Mouse (Mus musculus) MEL (cell line): ENCODE measurements around the gene Maml1. TPM values are rescaled to one million over a fixed set of nuclear protein-coding genes. Genes with fewer than 3 reads are reported as not detected.

Source experiments
- DNase-seq: peaks from one replicate; pipeline ENCODE4 v3.0.0; 2011; ENCODE audit warnings: low read depth, low spot score
- H3K27ac ChIP-seq: 2 replicates; pipeline ENCODE4 v1.5.1; 2012; ENCODE audit warnings: low read depth, mild to moderate bottlenecking, control low read depth, low read length, moderate library complexity; ENCODE audit not compliant: control insufficient read depth
- H3K27me3 ChIP-seq, 2 experiments: fragments of 150-350 bp in 1 of 2; sonication (generic) in 1 of 2; 2 replicates each; pipeline ENCODE4 v1.6.1; 2012; ENCODE audit warnings: low read length in 2 of 2, mild to moderate bottlenecking in 2 of 2, improper control_type of control experiment in 1 of 2, moderate library complexity in 1 of 2; ENCODE audit not compliant: insufficient read depth in 2 of 2, control insufficient read depth in 1 of 2
- H3K36me3 ChIP-seq, 2 experiments: 2 replicates each; pipeline ENCODE4 v1.6.1; 2012 to 2014; ENCODE audit warnings: low read length in 2 of 2, improper control_type of control experiment in 1 of 2, inconsistent platforms in 1 of 2, mild to moderate bottlenecking in 1 of 2; ENCODE audit not compliant: insufficient read depth in 2 of 2, control insufficient read depth in 1 of 2
- H3K4me1 ChIP-seq, 2 experiments: fragments of 150-350 bp in 1 of 2; sonication (generic) in 1 of 2; 2 replicates each; pipeline ENCODE4 v1.6.1; 2012; ENCODE audit warnings: low read length in 2 of 2, improper control_type of control experiment in 1 of 2, mild to moderate bottlenecking in 1 of 2; ENCODE audit not compliant: insufficient read depth in 2 of 2, control insufficient read depth in 1 of 2
- H3K4me3 ChIP-seq, 2 experiments: fragments of 150-350 bp in 1 of 2; sonication (generic) in 1 of 2; 2 replicates each; pipeline ENCODE4 v1.5.1; 2012; ENCODE audit warnings: low read depth in 2 of 2, low read length in 2 of 2, mild to moderate bottlenecking in 2 of 2, moderate library complexity in 2 of 2, control low read depth in 1 of 2, improper control_type of control experiment in 1 of 2; ENCODE audit not compliant: control insufficient read depth in 1 of 2, insufficient read depth in 1 of 2
- H3K79me2 ChIP-seq: 2 replicates; pipeline ENCODE4 v1.6.1; 2012; ENCODE audit warnings: mild to moderate bottlenecking, low read length, moderate library complexity; ENCODE audit not compliant: control insufficient read depth, poor library complexity, insufficient read depth
- H3K9ac ChIP-seq: 2 replicates; pipeline ENCODE4 v1.6.1; 2012; ENCODE audit warnings: low read depth, mild to moderate bottlenecking, control low read depth, low read length, moderate library complexity; ENCODE audit not compliant: control insufficient read depth, poor library complexity, severe bottlenecking
- H3K9me3 ChIP-seq: fragments of 150-350 bp; sonication (generic); replicated peaks from 2 replicates; pipeline ENCODE4 v1.6.1; 2012; ENCODE audit warnings: mild to moderate bottlenecking, low read length, improper control_type of control experiment, moderate library complexity; ENCODE audit not compliant: insufficient read depth
- BHLHE40 ChIP-seq: IDR thresholded peaks from 2 replicates; pipeline ENCODE4 v1.6.1; 2012; ENCODE audit warnings: low read depth, mild to moderate bottlenecking, inconsistent platforms, low read length, improper control_type of control experiment, borderline replicate concordance
- CHD1 ChIP-seq: IDR thresholded peaks from 2 replicates; pipeline ENCODE4 v1.6.1; 2012; ENCODE audit warnings: low read depth, mild to moderate bottlenecking, inconsistent platforms, low read length, improper control_type of control experiment
- CTCF ChIP-seq, 3 experiments: IDR thresholded peaks in 2 of 3; conservative IDR thresholded peaks in 1 of 3; 2 replicates each; pipeline ENCODE4 v1.5.1; 2011 to 2012; ENCODE audit warnings: low read length in 3 of 3, low read depth in 2 of 3, mild to moderate bottlenecking in 2 of 3, improper control_type of control experiment in 1 of 3, inconsistent platforms in 1 of 3, mixed read lengths in 1 of 3, moderate library complexity in 1 of 3; ENCODE audit not compliant: control insufficient read depth in 1 of 3, insufficient read depth in 1 of 3, poor library complexity in 1 of 3, severe bottlenecking in 1 of 3
- E2F4 ChIP-seq: IDR thresholded peaks from 2 replicates; pipeline ENCODE4 v1.6.1; 2011; ENCODE audit warnings: low read depth, low read length, improper control_type of control experiment, borderline replicate concordance
- ELF1 ChIP-seq: IDR thresholded peaks from 2 replicates; pipeline ENCODE4 v1.6.1; 2014; ENCODE audit warnings: low read depth, mild to moderate bottlenecking, inconsistent platforms, low read length, improper control_type of control experiment, moderate library complexity
- EP300 ChIP-seq, 2 experiments: IDR thresholded peaks; 2 replicates each; pipeline ENCODE4 v1.6.1; 2011; ENCODE audit warnings: improper control_type of control experiment in 2 of 2, low read length in 2 of 2, low read depth in 1 of 2, mild to moderate bottlenecking in 1 of 2
- GABPA ChIP-seq: IDR thresholded peaks from 2 replicates; pipeline ENCODE4 v1.6.1; 2012; ENCODE audit warnings: low read depth, mild to moderate bottlenecking, inconsistent platforms, low read length, improper control_type of control experiment, moderate library complexity
- GATA1 ChIP-seq: IDR thresholded peaks from 2 replicates; pipeline ENCODE4 v1.6.1; 2011; ENCODE audit warnings: low read depth, low read length, improper control_type of control experiment
- HCFC1 ChIP-seq: IDR thresholded peaks from 2 replicates; pipeline ENCODE4 v1.6.1; 2012; ENCODE audit warnings: low read depth, mild to moderate bottlenecking, inconsistent platforms, low read length, improper control_type of control experiment, moderate library complexity
- JUND ChIP-seq: IDR thresholded peaks from 2 replicates; pipeline ENCODE4 v1.6.1; 2011; ENCODE audit warnings: low read depth, mild to moderate bottlenecking, improper control_type of control experiment, low read length
- KAT2A ChIP-seq: conservative IDR thresholded peaks from 2 replicates; pipeline ENCODE4 v1.6.1; 2012; ENCODE audit warnings: low read depth, low read length, improper control_type of control experiment, inconsistent platforms
- MAZ ChIP-seq: IDR thresholded peaks from 2 replicates; pipeline ENCODE4 v1.6.1; 2012; ENCODE audit warnings: low read depth, mild to moderate bottlenecking, inconsistent platforms, low read length, improper control_type of control experiment
- MEF2A ChIP-seq: IDR thresholded peaks from 2 replicates; pipeline ENCODE4 v1.6.1; 2014; ENCODE audit warnings: low read depth, mild to moderate bottlenecking, inconsistent platforms, low read length, improper control_type of control experiment; ENCODE audit not compliant: poor library complexity, insufficient replicate concordance, severe bottlenecking; ENCODE audit errors: extremely low read depth
- MXI1 ChIP-seq: IDR thresholded peaks from 2 replicates; pipeline ENCODE4 v1.6.1; 2011; ENCODE audit warnings: mild to moderate bottlenecking, low read depth, low read length, improper control_type of control experiment
- MYB ChIP-seq: IDR thresholded peaks from 2 replicates; pipeline ENCODE4 v1.6.1; 2011; ENCODE audit warnings: mild to moderate bottlenecking, low read depth, low read length, improper control_type of control experiment
- NRF1 ChIP-seq: IDR thresholded peaks from 2 replicates; pipeline ENCODE4 v1.6.1; 2014; ENCODE audit warnings: low read depth, mild to moderate bottlenecking, inconsistent platforms, low read length, improper control_type of control experiment, moderate library complexity; ENCODE audit not compliant: poor library complexity, insufficient read depth, severe bottlenecking
- POLR2A ChIP-seq, 2 experiments: IDR thresholded peaks; 2 replicates each; pipeline ENCODE4 v1.6.1; 2011 to 2012; ENCODE audit warnings: low read length in 2 of 2, mild to moderate bottlenecking in 2 of 2, control low read depth in 1 of 2, improper control_type of control experiment in 1 of 2, low read depth in 1 of 2, moderate library complexity in 1 of 2; ENCODE audit not compliant: control insufficient read depth in 1 of 2, insufficient read depth in 1 of 2, poor library complexity in 1 of 2
- RAD21 ChIP-seq: IDR thresholded peaks from 2 replicates; pipeline ENCODE4 v1.6.1; 2011; ENCODE audit warnings: mild to moderate bottlenecking, low read depth, low read length, improper control_type of control experiment
- SIN3A ChIP-seq: IDR thresholded peaks from 2 replicates; pipeline ENCODE4 v1.6.1; 2012; ENCODE audit warnings: low read length, improper control_type of control experiment, inconsistent platforms
- SMC3 ChIP-seq: IDR thresholded peaks from 2 replicates; pipeline ENCODE4 v1.6.1; 2011; ENCODE audit warnings: low read depth, low read length, improper control_type of control experiment
- TAL1 ChIP-seq: IDR thresholded peaks from 2 replicates; pipeline ENCODE4 v1.6.1; 2012; ENCODE audit warnings: mild to moderate bottlenecking, inconsistent platforms, low read length, moderate library complexity, mixed read lengths
- TBP ChIP-seq: IDR thresholded peaks from 2 replicates; pipeline ENCODE4 v1.8.0; 2011; ENCODE audit warnings: low read depth, low read length, improper control_type of control experiment
- UBTF ChIP-seq: IDR thresholded peaks from 2 replicates; pipeline ENCODE4 v1.6.1; 2012; ENCODE audit warnings: low read depth, mild to moderate bottlenecking, inconsistent platforms, low read length, improper control_type of control experiment, moderate library complexity, borderline replicate concordance; ENCODE audit not compliant: insufficient read depth
- USF2 ChIP-seq, 2 experiments: IDR thresholded peaks; 2 replicates each; pipeline ENCODE4 v1.6.1; 2011 to 2012; ENCODE audit warnings: improper control_type of control experiment in 2 of 2, low read length in 2 of 2, borderline replicate concordance in 1 of 2, inconsistent platforms in 1 of 2, low read depth in 1 of 2, mild to moderate bottlenecking in 1 of 2; ENCODE audit not compliant: insufficient read depth in 1 of 2
- ZKSCAN1 ChIP-seq: IDR thresholded peaks from 2 replicates; pipeline ENCODE4 v1.6.1; 2012; ENCODE audit warnings: low read depth, mild to moderate bottlenecking, inconsistent platforms, low read length, improper control_type of control experiment, moderate library complexity
- ZNF384 ChIP-seq: IDR thresholded peaks from 2 replicates; pipeline ENCODE4 v1.6.1; 2012; ENCODE audit warnings: low read depth, mild to moderate bottlenecking, inconsistent platforms, low read length, improper control_type of control experiment
- polyA plus RNA-seq, 2 experiments: library from polyadenylated mRNA; stranded (reverse) in 1 of 2; unstranded in 1 of 2; fragments of >175 nt in 1 of 2; fragments of >200 nt in 1 of 2; gene quantifications; 2 replicates each; pipeline versions ENCODE4 v1.2.1 to v1.2.4; 2012; ENCODE audit warnings: low replicate concordance in 2 of 2, low read depth in 1 of 2; ENCODE audit not compliant: insufficient read length in 2 of 2, insufficient read depth in 1 of 2, missing spikeins in 1 of 2
- total RNA-seq: library from RNA; depleted of rRNA; stranded (reverse); fragments of 300-350 nt; gene quantifications from 2 replicates; pipeline ENCODE4 v1.2.3, GENCODE M21; 2012

Maml1 gene
- total and polyA plus RNA-seq, 3 experiments = 3.8 to 12.6 TPM; not detected in 1

- Histone ChIP-seq H3K79me2 (no peaks in the 10 kb centered on the region; the same call in 1 of the 2 replicates), H3K9me3 (no peaks in the 10 kb centered on the region), H3K4me1 (peaks cover 3 to 19% of the 10 kb centered on the region in 2 experiments; a peak in 3 of 4 replicates), H3K9ac (peak within 1 kb of the TSS; percentile 73), H3K4me3 (peak within 1 kb of the TSS; percentile 80 to 95), H3K27me3 (no peaks in the 10 kb centered on the region), H3K36me3 (peaks cover 3 to 7% of the 10 kb centered on the region in 2 experiments; a peak in 3 of 4 replicates), H3K27ac (peak within 1 kb of the TSS; percentile 50)
- TF ChIP-seq USF2 (IDR thresholded peaks at IDR 0.05; ENCODE audit: borderline replicate concordance in 1 of 2, insufficient read depth in 1 of 2, low read depth in 1 of 2, low read length in 2 of 2) (no peak), SIN3A (peak; percentile 69; the same call in 1 of the 2 replicates), E2F4 (no peak), MEF2A (no peak), KAT2A (no peak), GATA1 (peak; percentile 49; the same call in 1 of the 2 replicates), TAL1 (no peak), POLR2A (IDR thresholded peaks at IDR 0.05; ENCODE audit: control insufficient read depth in 1 of 2, insufficient read depth in 1 of 2, low read depth in 1 of 2, low read length in 2 of 2, poor library complexity in 1 of 2) (peak in 1 of 2 experiments; percentile 40; a peak in 1 of 4 replicates), SMC3 (peak; percentile 17; the same call in 1 of the 2 replicates), ELF1 (0 out of 2 replicates have a peak, but pooled peaks have one; percentile 19), MXI1 (peak; percentile 56; the same call in 1 of the 2 replicates), TBP (peak; percentile 50; the same call in 1 of the 2 replicates), MAZ (peak; percentile 69; the same call in 1 of the 2 replicates)
- DNase-seq = peak; percentile 88
These were observed 53.8 kb downstream of the Maml1 start, which contains the start of gene Ltc4s for GRCm38 (mm10) chr11:50238324-50238723. Gene Ltc4s, minus strand, starts transcription at chr11:50238616.

- Histone ChIP-seq H3K36me3 (peaks cover 3 to 7% of the 10 kb centered on the region in 2 experiments; a peak in 3 of 4 replicates), H3K27me3 (no peaks in the 10 kb centered on the region), H3K4me1 (peaks cover 3 to 19% of the 10 kb centered on the region in 2 experiments; a peak in 3 of 4 replicates), H3K27ac (no peak overlapping the region), H3K79me2 (no peaks in the 10 kb centered on the region; the same call in 1 of the 2 replicates), H3K4me3 (peak overlapping the region; percentile 80 to 95), H3K9me3 (no peaks in the 10 kb centered on the region), H3K9ac (peak overlapping the region; percentile 73)
- peak; percentile 71 for DNase-seq
- TF ChIP-seq ZNF384 (no peak), KAT2A (no peak), RAD21 (no peak), BHLHE40 (no peak), MYB (no peak), MAZ (0 out of 2 replicates have a peak, but pooled peaks have one; percentile 33), CHD1 (no peak), JUND (no peak), SIN3A (peak; percentile 57), CTCF (IDR thresholded peaks at IDR 0.05 in 2 of 3, conservative IDR thresholded peaks at IDR 0.05 in 1 of 3; ENCODE audit: control insufficient read depth in 1 of 3, insufficient read depth in 1 of 3, low read depth in 2 of 3, low read length in 3 of 3, poor library complexity in 1 of 3, severe bottlenecking in 1 of 3) (no peak), UBTF (0 out of 2 replicates have a peak, but pooled peaks have one; percentile 45), ELF1 (peak; percentile 83), NRF1 (no peak), HCFC1 (no peak), E2F4 (no peak), SMC3 (no peak), POLR2A (IDR thresholded peaks at IDR 0.05; ENCODE audit: control insufficient read depth in 1 of 2, insufficient read depth in 1 of 2, low read depth in 1 of 2, low read length in 2 of 2, poor library complexity in 1 of 2) (peak in 1 of 2 experiments; percentile 46; a peak in 2 of 4 replicates), ZKSCAN1 (no peak), EP300 (IDR thresholded peaks at IDR 0.05; ENCODE audit: low read depth in 1 of 2, low read length in 2 of 2) (no peak), GABPA (0 out of 2 replicates have a peak, but pooled peaks have one; percentile 52)
These were observed 54.9 kb downstream of the Maml1 start for GRCm38 (mm10) chr11:50236937-50237835.
